Mouse (Mus musculus): ENCODE data around the gene Olfr519. TPM values are rescaled to one million over a fixed set of nuclear protein-coding genes. Genes with fewer than 3 reads are reported as not detected.

Gene Olfr519
- polyA plus RNA-seq, 1 experiment: not detected

- H3K4me1 ChIP-seq (ENCODE audit: control insufficient read depth, insufficient read depth, low read length): no peaks in the 10 kb centered on the region
- no peak overlapping the region for H3K4me3 ChIP-seq (ENCODE audit: insufficient read depth, low read length)
- H3K27ac ChIP-seq (ENCODE audit: insufficient read depth, low read length): no peak overlapping the region
- no peak for TF ChIP-seq POLR2A (IDR thresholded peaks at IDR 0.05; ENCODE audit: extremely low read depth, insufficient read depth, low read length)
- no peak for TF ChIP-seq CTCF (IDR thresholded peaks at IDR 0.05; ENCODE audit: extremely low read depth, insufficient read depth, low read length)
Observed at GRCm38 (mm10) chr7:108928280-108929188, 34.3 kb upstream of the Olfr519 start.

- Histone ChIP-seq H3K4me1 (ENCODE audit: control insufficient read depth, insufficient read depth, low read length) (no peaks in the 10 kb centered on the region), H3K27ac (ENCODE audit: insufficient read depth, low read length) (no peak overlapping the region), H3K4me3 (ENCODE audit: insufficient read depth, low read length) (no peak overlapping the region)
- TF ChIP-seq CTCF (IDR thresholded peaks at IDR 0.05; ENCODE audit: extremely low read depth, insufficient read depth, low read length) (no peak), POLR2A (IDR thresholded peaks at IDR 0.05; ENCODE audit: extremely low read depth, insufficient read depth, low read length) (no peak)
Observed at GRCm38 (mm10) chr7:108927043-108927442, 32.8 kb upstream of the Olfr519 start.

- TF ChIP-seq POLR2A (IDR thresholded peaks at IDR 0.05; ENCODE audit: extremely low read depth, insufficient read depth, low read length) (no peak), CTCF (IDR thresholded peaks at IDR 0.05; ENCODE audit: extremely low read depth, insufficient read depth, low read length) (no peak)
- H3K4me1 ChIP-seq (ENCODE audit: control insufficient read depth, insufficient read depth, low read length): no peaks in the 10 kb centered on the region
- H3K27ac ChIP-seq (ENCODE audit: insufficient read depth, low read length): no peak overlapping the region
- H3K4me3 ChIP-seq (ENCODE audit: insufficient read depth, low read length): no peak overlapping the region
Observed at GRCm38 (mm10) chr7:108903969-108904368, 9.7 kb upstream of the Olfr519 start.

GRCm38 (mm10) chr7:108884906-108885305 is 9.3 kb downstream of the Olfr519 start, which contains the start of gene Olfr518:
Gene Olfr518 (minus strand): TSS chr7:108885006.
- no peak for TF ChIP-seq POLR2A (IDR thresholded peaks at IDR 0.05; ENCODE audit: extremely low read depth, insufficient read depth, low read length)
- no peak for TF ChIP-seq CTCF (IDR thresholded peaks at IDR 0.05; ENCODE audit: extremely low read depth, insufficient read depth, low read length)
- no peak within 1 kb of the TSS for H3K27ac ChIP-seq (ENCODE audit: insufficient read depth, low read length)
- H3K4me3 ChIP-seq (ENCODE audit: insufficient read depth, low read length): no peak within 1 kb of the TSS
- H3K4me1 ChIP-seq (ENCODE audit: control insufficient read depth, insufficient read depth, low read length): no peaks in the 10 kb centered on the region

GRCm38 (mm10) chr7:108872279-108872678 is 21.9 kb downstream of the Olfr519 start, which contains the start of gene Olfr517:
Gene Olfr517 (minus strand): TSS chr7:108872379.
- no peak within 1 kb of the TSS for H3K27ac ChIP-seq (ENCODE audit: insufficient read depth, low read length)
- no peak within 1 kb of the TSS for H3K4me3 ChIP-seq (ENCODE audit: insufficient read depth, low read length)
- H3K4me1 ChIP-seq (ENCODE audit: control insufficient read depth, insufficient read depth, low read length): no peaks in the 10 kb centered on the region
- TF ChIP-seq CTCF (IDR thresholded peaks at IDR 0.05; ENCODE audit: extremely low read depth, insufficient read depth, low read length) (no peak), POLR2A (IDR thresholded peaks at IDR 0.05; ENCODE audit: extremely low read depth, insufficient read depth, low read length) (no peak)

- H3K4me3 ChIP-seq (ENCODE audit: insufficient read depth, low read length): no peak within 1 kb of the TSS
- TF ChIP-seq POLR2A (IDR thresholded peaks at IDR 0.05; ENCODE audit: extremely low read depth, insufficient read depth, low read length): no peak
- no peaks in the 10 kb centered on the region for H3K4me1 ChIP-seq (ENCODE audit: control insufficient read depth, insufficient read depth, low read length)
- no peak within 1 kb of the TSS for H3K27ac ChIP-seq (ENCODE audit: insufficient read depth, low read length)
Observed at GRCm38 (mm10) chr7:108850429-108850828, 43.8 kb downstream of the Olfr519 start, which contains the start of gene Olfr516. Gene Olfr516 (minus strand): TSS chr7:108850529.

Other genes starting within 250 kb of the Olfr519 start
- not detected in 2 replicates for gene Olfr509, start 242.5 kb downstream of the Olfr519 start, polyA plus RNA-seq (2012; rRNA removed)
- gene Olfr510, start 228.0 kb downstream of the Olfr519 start, polyA plus RNA-seq (2012; rRNA removed): not detected in 2 replicates
- gene Olfr512, start 181.1 kb downstream of the Olfr519 start, polyA plus RNA-seq (2012; rRNA removed): not detected in 2 replicates
- gene Olfr513, start 143.4 kb downstream of the Olfr519 start, polyA plus RNA-seq (2012; rRNA removed): not detected in 2 replicates
- not detected in 2 replicates for gene Olfr514, start 68.4 kb downstream of the Olfr519 start, polyA plus RNA-seq (2012; rRNA removed)
- gene Olfr516, start 43.9 kb downstream of the Olfr519 start, polyA plus RNA-seq (2012; rRNA removed): not detected in 2 replicates
- not detected in 2 replicates for gene Olfr517, start 22.0 kb downstream of the Olfr519 start, polyA plus RNA-seq (2012; rRNA removed)
- not detected in 2 replicates for gene Olfr518, start 9.4 kb downstream of the Olfr519 start, polyA plus RNA-seq (2012; rRNA removed)
- 0.04 and 0.06 TPM in 2 replicates for gene Nlrp10, start 35.8 kb upstream of the Olfr519 start, polyA plus RNA-seq (2012; rRNA removed)
- gene Eif3f, start 40.0 kb upstream of the Olfr519 start, polyA plus RNA-seq (2012; rRNA removed): 91.9 and 95.0 TPM in 2 replicates
- 161 and 176 TPM in 2 replicates for gene Tub, start 55.9 kb upstream of the Olfr519 start, polyA plus RNA-seq (2012; rRNA removed)
- 42.7 and 42.8 TPM in 2 replicates for gene Ric3, start 188.9 kb upstream of the Olfr519 start, polyA plus RNA-seq (2012; rRNA removed)